Comparison of ENCODE assay signal across 9 mouse cellular contexts in the genomic region with DNA sequence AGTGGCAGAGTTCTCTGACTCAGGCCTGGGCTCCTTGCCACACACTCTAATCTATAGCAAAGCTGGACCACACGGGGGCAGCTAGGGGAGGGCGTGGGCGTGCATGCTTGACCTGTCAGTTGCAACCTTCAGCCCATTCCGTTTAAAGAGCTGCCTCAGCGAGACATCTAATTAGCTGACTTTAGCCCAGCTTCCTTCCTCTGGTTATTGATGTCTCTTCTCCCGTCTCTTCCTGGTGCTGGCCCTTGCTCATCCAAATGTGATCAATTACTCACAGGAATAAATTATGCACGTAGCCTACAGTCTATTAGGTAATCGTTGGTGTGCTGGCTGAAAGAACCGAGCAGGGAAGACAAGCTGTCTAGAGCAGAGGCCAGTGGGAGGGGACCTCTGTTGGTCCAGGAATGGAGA.
DNase-seq lines count a peak whose midpoint lies in the region; ATAC-seq lines count a peak whose summit lies in the region.
"Had no signal": no experiment of that assay in that cellular context is flagged by ENCODE, and none has a peak within 500 bp of the region (broad histone marks: within the 10 kb centered on the region; RNA-seq: fewer than 3 reads in every experiment).

No protein-coding gene starts in this region.

- no peak overlapping the region for H3K4me3 ChIP-seq in stomach, embryonic 15.5 days (replicated peaks)
- H3K4me3 ChIP-seq: midbrain, embryonic 12.5 days had no signal

- H3K4me1 ChIP-seq in stomach, embryonic 15.5 days, result peaks cover 9% of the 10 kb centered on the region; the same call in 1 of the 2 replicates

- no peaks in the 10 kb centered on the region for H3K27me3 ChIP-seq in stomach, embryonic 15.5 days (replicated peaks)

- H3K27ac ChIP-seq in stomach, embryonic 15.5 days, result no peak overlapping the region
- H3K27ac ChIP-seq: midbrain, embryonic 12.5 days had no signal

- no peak overlapping the region for H3K4me2 ChIP-seq in stomach, embryonic 15.5 days
- H3K4me2 ChIP-seq: midbrain, embryonic 12.5 days had no signal

- no peaks in the 10 kb centered on the region for H3K9me3 ChIP-seq in stomach, embryonic 15.5 days
- H3K9me3 ChIP-seq: midbrain, embryonic 12.5 days had no signal

- no peak overlapping the region for H3K9ac ChIP-seq in stomach, embryonic 15.5 days
- H3K9ac ChIP-seq: midbrain, embryonic 12.5 days had no signal

- no peaks in the 10 kb centered on the region for H3K36me3 ChIP-seq in stomach, embryonic 15.5 days
- H3K36me3 ChIP-seq: midbrain, embryonic 12.5 days had no signal

- DNase-seq in gastrocnemius, postnatal 25 days, result peak; percentile 24
- no peak for DNase-seq in gastrocnemius, adult 8-10 months (ENCODE audit: low spot score in 2 of 2)
- DNase-seq in spleen, adult 18-20 months, result peak; percentile 40 to 41
- no peak for DNase-seq in spleen, postnatal 14 days (ENCODE audit: low spot score in 2 of 2)
- no peak for DNase-seq in T-cell, adult 2 months (ENCODE audit: low spot score)

- ATAC-seq in granulocyte monocyte progenitor cell, adult 5-6 weeks (replicated peaks; ENCODE audit: poor library complexity, severe bottlenecking), result peak; percentile 45; the same call in 1 of the 2 replicates
- peak; percentile 43; the same call in 1 of the 2 replicates for ATAC-seq in stomach, embryonic 15.5 days (ENCODE audit: insufficient read depth, low FRiP score, low read depth)
- no peak for ATAC-seq in frontal cortex, adult (ENCODE audit: low TSS enrichment)

- WGBS in stomach, embryonic 15.5 days, result 21% methylated on average over 9 of the region's 9 CpGs

Comparison
In these comparisons a context has a peak if more than half of its experiments do, and no peak if none do; other contexts are left out.
1. DNase-seq: peak in gastrocnemius, postnatal 25 days (single experiment) and spleen, adult 18-20 months (2 of 2); none in gastrocnemius, adult 8-10 months (0 of 2), spleen, postnatal 14 days (0 of 2) and T-cell, adult 2 months (single experiment).